Mouse (Mus musculus): Measurements from ENCODE around the gene Rpl21.

Gene Rpl21

DNA sequence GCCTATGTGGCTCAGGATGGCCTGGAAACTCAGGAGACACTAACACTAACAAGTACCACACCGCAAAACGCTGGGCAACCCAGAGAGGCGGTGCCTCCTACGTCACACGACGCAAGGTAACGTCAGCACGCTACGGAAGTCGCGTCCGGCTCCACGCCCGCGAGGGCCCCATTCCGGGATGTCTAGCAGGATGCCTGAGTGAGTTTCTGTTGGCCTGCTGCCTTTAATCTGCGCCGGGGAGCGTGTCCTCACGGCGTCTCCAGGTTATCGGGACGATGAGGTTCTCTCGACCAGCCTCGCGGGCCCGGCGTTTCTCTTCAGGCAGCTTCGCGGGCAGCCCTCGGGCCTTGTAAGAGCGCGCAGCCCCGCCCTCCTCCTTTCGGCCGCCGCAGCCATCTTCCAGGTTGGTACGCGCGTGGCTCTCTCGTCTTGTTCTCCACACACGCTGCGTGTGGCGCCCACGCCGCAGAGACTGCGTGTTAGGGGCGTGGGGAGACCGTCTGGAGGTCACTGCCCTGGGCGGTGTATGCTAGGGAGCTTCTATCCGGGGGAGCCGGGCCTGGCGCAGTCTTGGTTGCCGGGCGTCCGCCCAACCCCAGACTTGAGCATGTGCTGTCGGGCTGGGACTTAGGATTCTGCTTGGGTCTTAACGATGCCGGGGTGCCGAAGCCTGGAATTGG lies at the start of gene Rpl21:
Rpl21 (plus strand) TSS at position 122 of the 680 bp plus-strand sequence.
- peak; percentile 96 to 97 for DNase-seq

DNA sequence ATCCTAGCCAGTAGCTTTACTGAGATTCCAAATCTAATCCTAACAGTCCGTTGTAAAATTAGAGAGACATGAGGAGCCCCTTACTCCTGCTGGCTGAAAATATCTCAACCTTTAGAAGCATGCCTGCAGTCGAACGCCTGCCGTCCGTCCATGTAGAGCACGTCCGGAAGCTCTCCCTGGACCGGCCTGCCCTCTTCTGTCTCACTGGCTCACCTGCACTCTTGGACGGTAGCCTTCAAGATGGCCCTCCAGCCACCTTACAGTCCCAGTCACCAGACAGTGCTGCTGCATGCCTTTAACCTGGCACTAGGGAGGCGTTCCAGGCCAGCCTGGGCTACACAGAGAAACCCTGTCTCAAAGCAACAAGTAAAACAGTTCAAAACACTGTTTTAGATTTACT lies 49.4 kb upstream of the Rpl21 start:
- DNase-seq = peak; percentile 37 to 49

GRCm38 (mm10) chr5:146783891-146784290 lies 48.8 kb upstream of the Rpl21 start:
- DNase-seq = no peak

GRCm38 (mm10) chr5:146786123-146786522 lies 46.6 kb upstream of the Rpl21 start:
- DNase-seq = no peak

DNA sequence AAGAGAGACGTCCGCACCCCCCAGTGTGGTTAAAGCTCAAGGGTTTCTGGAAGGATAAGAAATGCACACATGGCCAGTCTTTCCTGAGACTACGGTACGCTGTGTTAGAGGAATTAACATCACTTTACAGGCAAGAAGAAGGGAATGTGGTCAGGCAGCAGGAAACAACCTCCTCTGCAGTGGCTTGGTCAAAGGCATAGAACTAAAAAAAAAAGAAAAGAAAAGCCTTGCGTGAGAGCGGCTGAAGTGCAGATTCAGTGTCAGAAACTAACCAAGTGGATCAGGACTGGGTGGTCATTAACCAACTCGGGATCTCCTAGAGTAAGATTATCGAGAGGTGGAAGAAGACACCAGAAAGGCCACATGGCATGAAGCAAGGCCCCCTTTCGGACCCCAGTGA lies 43.3 kb upstream of the Rpl21 start:
- no peak for DNase-seq

DNA sequence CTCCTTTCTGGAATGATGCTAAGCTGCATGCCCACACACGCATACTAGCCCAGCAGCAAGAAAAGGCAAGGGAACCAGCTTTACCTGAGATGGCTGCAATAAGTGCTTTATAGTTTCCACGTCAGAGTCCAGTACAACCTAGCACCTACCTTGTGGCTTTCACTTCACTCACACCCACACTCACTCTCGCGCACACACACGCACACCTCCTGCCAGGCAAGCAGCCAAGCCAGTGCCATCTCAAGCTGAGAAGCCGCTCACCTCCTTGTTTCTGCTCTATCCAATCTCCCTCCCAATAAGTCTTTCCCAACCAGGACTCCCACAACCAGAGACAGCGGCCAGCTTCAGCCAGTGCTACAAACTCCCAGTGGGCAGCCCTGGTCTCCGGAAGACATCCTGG lies 41.7 kb upstream of the Rpl21 start:
- peak; percentile 71 to 74 for DNase-seq

GRCm38 (mm10) chr5:146792140-146792791 lies 40.4 kb upstream of the Rpl21 start:
- DNase-seq = no peak

- peak in 1 of 2 experiments; percentile 32 for DNase-seq
Observed at GRCm38 (mm10) chr5:146793630-146794083, 39.0 kb upstream of the Rpl21 start.

GRCm38 (mm10) chr5:146794084-146794852 lies 38.4 kb upstream of the Rpl21 start:
- peak; percentile 57 to 59 for DNase-seq

GRCm38 (mm10) chr5:146794853-146795252 lies 37.8 kb upstream of the Rpl21 start, which contains the start of gene Usp12:
Gene Usp12 (minus strand): TSS chr5:146795006.
- DNase-seq = peak; percentile 99

- DNase-seq = no peak
Observed at GRCm38 (mm10) chr5:146795728-146796127, 37.0 kb upstream of the Rpl21 start.

GRCm38 (mm10) chr5:146798031-146798430 lies 34.7 kb upstream of the Rpl21 start:
- DNase-seq = no peak

- no peak for DNase-seq
Observed at GRCm38 (mm10) chr5:146806004-146806430, 26.7 kb upstream of the Rpl21 start.

- no peak for DNase-seq
Observed at GRCm38 (mm10) chr5:146809951-146810350, 22.7 kb upstream of the Rpl21 start.

DNA sequence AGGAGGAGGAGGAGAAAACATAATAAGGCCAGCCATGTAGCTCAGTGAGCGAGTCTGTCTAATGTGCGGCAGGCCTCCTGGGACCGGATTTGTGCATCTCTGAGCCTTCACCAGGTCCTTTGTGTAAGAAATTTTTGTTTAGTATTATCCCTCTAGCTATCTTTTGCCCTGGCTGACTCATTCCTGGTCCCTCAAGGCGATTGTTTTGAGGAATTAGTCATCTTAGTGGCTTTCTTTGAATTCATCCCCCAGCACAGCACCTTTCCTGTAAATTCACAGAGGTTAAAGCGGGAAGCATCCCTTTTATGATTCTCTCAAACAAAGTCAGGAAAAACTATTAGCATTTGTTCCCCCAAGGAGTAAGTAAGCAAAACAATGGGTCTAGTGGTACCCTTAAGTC lies 19.8 kb upstream of the Rpl21 start:
- DNase-seq = no peak

- no peak for DNase-seq
Observed at GRCm38 (mm10) chr5:146813421-146813820, 19.3 kb upstream of the Rpl21 start.

GRCm38 (mm10) chr5:146815394-146815793 lies 17.3 kb upstream of the Rpl21 start:
- DNase-seq = no peak

- no peak for DNase-seq
Observed at GRCm38 (mm10) chr5:146817583-146817982, 15.1 kb upstream of the Rpl21 start.

DNA sequence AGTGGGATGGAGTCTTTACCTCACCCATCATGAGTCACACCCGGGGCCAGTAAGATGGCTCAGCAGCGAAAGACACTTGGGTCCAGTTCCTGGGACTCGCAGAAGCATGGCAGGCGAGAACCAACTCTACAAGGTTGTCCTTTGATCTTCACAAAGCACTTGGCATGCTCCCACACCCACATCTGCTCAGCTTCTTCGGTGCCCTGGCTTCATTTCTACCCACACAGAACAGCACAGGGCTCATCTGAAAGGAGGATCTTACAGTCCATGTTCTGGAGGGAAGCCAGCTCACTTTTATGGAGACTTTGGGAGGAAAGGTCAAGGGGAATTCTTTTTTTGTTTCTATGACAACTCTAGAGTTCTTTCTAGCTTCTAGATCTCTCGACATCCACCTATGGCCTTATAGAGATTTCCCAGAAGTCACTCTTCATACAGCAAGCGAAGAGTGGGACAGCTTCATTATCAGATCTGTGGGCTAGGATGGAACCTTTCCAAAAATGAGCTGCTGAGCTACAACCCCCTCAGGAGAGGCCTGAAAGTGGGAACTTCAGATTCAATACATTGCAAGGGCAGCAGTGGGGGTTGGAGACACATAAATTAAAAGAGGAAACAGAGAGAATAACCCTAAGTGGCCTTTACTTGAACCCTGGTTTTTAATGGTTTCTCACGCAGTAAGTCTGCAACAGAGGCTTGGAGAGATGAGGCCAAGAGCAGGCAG lies 13.6 kb upstream of the Rpl21 start:
- DNase-seq = peak; percentile 16 to 21

DNA sequence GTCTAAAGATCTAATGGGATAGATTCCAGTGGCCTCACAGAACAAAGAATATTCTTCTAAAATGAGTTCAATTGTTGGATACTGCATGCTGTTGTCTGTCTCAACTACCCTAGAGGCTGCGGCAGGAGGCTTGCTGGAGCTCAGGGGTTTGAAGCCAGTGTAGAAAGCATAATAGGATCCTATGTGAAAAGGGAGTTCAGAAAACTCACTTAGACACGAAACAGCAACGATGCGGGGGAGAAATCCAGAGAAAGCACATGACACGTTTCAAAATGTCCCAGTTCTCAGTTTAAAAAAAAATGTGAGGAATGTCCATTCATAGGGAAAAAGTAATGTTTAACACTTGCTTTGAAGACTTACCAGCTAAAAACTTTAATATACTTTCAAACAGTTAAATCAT lies 9.7 kb upstream of the Rpl21 start:
- no peak for DNase-seq

GRCm38 (mm10) chr5:146829528-146829927 lies 3.2 kb upstream of the Rpl21 start:
- DNase-seq = no peak

DNA sequence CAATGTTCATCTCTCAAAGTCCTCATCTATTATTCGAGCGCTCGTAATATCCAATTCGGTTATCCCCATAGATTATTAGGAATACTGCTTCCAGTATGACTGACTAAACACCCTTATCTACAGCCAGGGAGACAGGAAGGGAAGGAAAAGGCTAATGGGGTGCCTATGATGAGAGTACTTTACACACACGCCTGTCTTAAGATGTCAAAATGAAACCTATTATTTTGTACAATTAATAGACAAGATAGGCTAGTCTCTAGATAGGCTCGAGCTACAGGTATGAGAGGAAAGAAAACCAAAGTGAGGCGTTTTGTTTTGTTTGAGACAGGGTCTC lies 288 bp upstream of the Rpl21 start:
- DNase-seq = peak in 1 of 2 experiments; percentile 20

- no peak for DNase-seq
Observed at GRCm38 (mm10) chr5:146833673-146834201, 1.0 kb downstream of the Rpl21 start.
